Mouse (Mus musculus): Measurements from ENCODE around the gene Ldb3. TPM values are rescaled to one million over a fixed set of nuclear protein-coding genes. Genes with fewer than 3 reads are reported as not detected.

The Ldb3 gene
- polyA plus RNA-seq, 1 experiment, result 0.83 TPM

GRCm38 (mm10) chr14:34590017-34590570, 1.6 kb upstream of the Ldb3 start:
- no peak for DNase-seq (ENCODE audit: low read depth)
- TF ChIP-seq CTCF (IDR thresholded peaks at IDR 0.05; ENCODE audit: borderline replicate concordance, extremely low read depth, insufficient read depth, insufficient read length), result no peak
- no peak for TF ChIP-seq POLR2A (IDR thresholded peaks at IDR 0.05; ENCODE audit: borderline replicate concordance, extremely low read depth, insufficient read depth, insufficient read length, poor library complexity, severe bottlenecking)

GRCm38 (mm10) chr14:34589185-34589713, 767 bp upstream of the Ldb3 start:
- TF ChIP-seq POLR2A (IDR thresholded peaks at IDR 0.05; ENCODE audit: borderline replicate concordance, extremely low read depth, insufficient read depth, insufficient read length, poor library complexity, severe bottlenecking), result no peak
- TF ChIP-seq CTCF (IDR thresholded peaks at IDR 0.05; ENCODE audit: borderline replicate concordance, extremely low read depth, insufficient read depth, insufficient read length), result no peak
- no peak for DNase-seq (ENCODE audit: low read depth)

GRCm38 (mm10) chr14:34588005-34588404, 477 bp downstream of the Ldb3 start:
- no peak for DNase-seq (ENCODE audit: low read depth)
- TF ChIP-seq POLR2A (IDR thresholded peaks at IDR 0.05; ENCODE audit: borderline replicate concordance, extremely low read depth, insufficient read depth, insufficient read length, poor library complexity, severe bottlenecking) (no peak), CTCF (IDR thresholded peaks at IDR 0.05; ENCODE audit: borderline replicate concordance, extremely low read depth, insufficient read depth, insufficient read length) (no peak)

GRCm38 (mm10) chr14:34586871-34587270, 1.6 kb downstream of the Ldb3 start:
- TF ChIP-seq POLR2A (IDR thresholded peaks at IDR 0.05; ENCODE audit: borderline replicate concordance, extremely low read depth, insufficient read depth, insufficient read length, poor library complexity, severe bottlenecking) (no peak), CTCF (IDR thresholded peaks at IDR 0.05; ENCODE audit: borderline replicate concordance, extremely low read depth, insufficient read depth, insufficient read length) (no peak)
- no peak for DNase-seq (ENCODE audit: low read depth)

GRCm38 (mm10) chr14:34585358-34586105, 3.0 kb downstream of the Ldb3 start:
- TF ChIP-seq POLR2A (IDR thresholded peaks at IDR 0.05; ENCODE audit: borderline replicate concordance, extremely low read depth, insufficient read depth, insufficient read length, poor library complexity, severe bottlenecking) (no peak), CTCF (IDR thresholded peaks at IDR 0.05; ENCODE audit: borderline replicate concordance, extremely low read depth, insufficient read depth, insufficient read length) (no peak)
- no peak for DNase-seq (ENCODE audit: low read depth)

GRCm38 (mm10) chr14:34582740-34583427, 5.6 kb downstream of the Ldb3 start:
- DNase-seq (ENCODE audit: low read depth), result no peak
- TF ChIP-seq CTCF (IDR thresholded peaks at IDR 0.05; ENCODE audit: borderline replicate concordance, extremely low read depth, insufficient read depth, insufficient read length) (no peak), POLR2A (IDR thresholded peaks at IDR 0.05; ENCODE audit: borderline replicate concordance, extremely low read depth, insufficient read depth, insufficient read length, poor library complexity, severe bottlenecking) (no peak)

- TF ChIP-seq POLR2A (IDR thresholded peaks at IDR 0.05; ENCODE audit: borderline replicate concordance, extremely low read depth, insufficient read depth, insufficient read length, poor library complexity, severe bottlenecking), result no peak
- TF ChIP-seq CTCF (IDR thresholded peaks at IDR 0.05; ENCODE audit: borderline replicate concordance, extremely low read depth, insufficient read depth, insufficient read length), result no peak
- no peak for DNase-seq (ENCODE audit: low read depth)
These were observed 11.6 kb downstream of the Ldb3 start for GRCm38 (mm10) chr14:34576858-34577257.

- TF ChIP-seq POLR2A (IDR thresholded peaks at IDR 0.05; ENCODE audit: borderline replicate concordance, extremely low read depth, insufficient read depth, insufficient read length, poor library complexity, severe bottlenecking) (no peak), CTCF (IDR thresholded peaks at IDR 0.05; ENCODE audit: borderline replicate concordance, extremely low read depth, insufficient read depth, insufficient read length) (no peak)
- no peak for DNase-seq (ENCODE audit: low read depth)
These were observed 14.4 kb downstream of the Ldb3 start for GRCm38 (mm10) chr14:34574068-34574467.

- TF ChIP-seq CTCF (IDR thresholded peaks at IDR 0.05; ENCODE audit: borderline replicate concordance, extremely low read depth, insufficient read depth, insufficient read length) (no peak), POLR2A (IDR thresholded peaks at IDR 0.05; ENCODE audit: borderline replicate concordance, extremely low read depth, insufficient read depth, insufficient read length, poor library complexity, severe bottlenecking) (no peak)
- no peak for DNase-seq (ENCODE audit: low read depth)
These were observed 15.1 kb downstream of the Ldb3 start for GRCm38 (mm10) chr14:34573348-34573913.

GRCm38 (mm10) chr14:34571610-34572387, 16.7 kb downstream of the Ldb3 start:
- TF ChIP-seq POLR2A (IDR thresholded peaks at IDR 0.05; ENCODE audit: borderline replicate concordance, extremely low read depth, insufficient read depth, insufficient read length, poor library complexity, severe bottlenecking), result no peak
- TF ChIP-seq CTCF (IDR thresholded peaks at IDR 0.05; ENCODE audit: borderline replicate concordance, extremely low read depth, insufficient read depth, insufficient read length), result no peak
- DNase-seq (ENCODE audit: low read depth), result no peak

All from brain, embryonic 14.5 days (tissue).